Mouse (Mus musculus) megakaryocyte progenitor cell, adult 5-6 weeks (primary cell): ENCODE results near the gene Mettl7a2. TPM values are rescaled to one million over a fixed set of nuclear protein-coding genes. Genes with fewer than 3 reads are reported as not detected.
"Not testable (repeated sequence)": the region's sequence is repeated elsewhere in the genome, so short reads cannot be mapped to it uniquely, and the experiment has no call there.

ENCODE experiments used
- ATAC-seq: replicated peaks from 2 replicates; pipeline ENCODE4 v1.8.0; 2016; ENCODE audit warnings: mild to moderate bottlenecking, moderate TSS enrichment, inconsistent platforms; ENCODE audit not compliant: poor library complexity
- total RNA-seq, 2 experiments: library from RNA; stranded (forward) in 1 of 2; stranded (reverse) in 1 of 2; fragments of 157-497, 149-512 nt in 1 of 2; fragments of 200-1000 nt in 1 of 2; gene quantifications; 2 replicates each; pipeline versions ENCODE4 v1.2.3 to v1.2.4; 2015 to 2017

Gene Mettl7a2
- total RNA-seq, 2 experiments from 2014 or later: not detected

- not testable (repeated sequence) for ATAC-seq
Measured at GRCm38 (mm10) chr15:100337328-100337727, 15.7 kb upstream of the Mettl7a2 start.

- peak; percentile 91 for ATAC-seq
Measured at GRCm38 (mm10) chr15:100337847-100338246, 15.2 kb upstream of the Mettl7a2 start.

- ATAC-seq: not testable (repeated sequence)
Measured at GRCm38 (mm10) chr15:100341314-100341980, 11.6 kb upstream of the Mettl7a2 start.

- no peak for ATAC-seq
Measured at GRCm38 (mm10) chr15:100345484-100345883, 7.5 kb upstream of the Mettl7a2 start.

GRCm38 (mm10) chr15:100346761-100347160 is 6.2 kb upstream of the Mettl7a2 start:
- ATAC-seq: no peak

GRCm38 (mm10) chr15:100349496-100349895 is 3.5 kb upstream of the Mettl7a2 start:
- ATAC-seq: no peak

- ATAC-seq: no peak
Measured at GRCm38 (mm10) chr15:100351501-100352060, 1.4 kb upstream of the Mettl7a2 start.

- ATAC-seq: 0 out of 2 replicates have a peak, but pooled peaks have one; percentile 23
Measured at GRCm38 (mm10) chr15:100353399-100353798, 399 bp downstream of the Mettl7a2 start.

GRCm38 (mm10) chr15:100355876-100356275 is 2.9 kb downstream of the Mettl7a2 start:
- ATAC-seq: no peak

- ATAC-seq: no peak
Measured at GRCm38 (mm10) chr15:100364242-100364641, 11.2 kb downstream of the Mettl7a2 start, which contains the start of gene Higd1c. Gene Higd1c (plus strand): TSS chr15:100364542.

GRCm38 (mm10) chr15:100365967-100366366 is 13.0 kb downstream of the Mettl7a2 start:
- ATAC-seq: not testable (repeated sequence)

- no peak for ATAC-seq
Measured at GRCm38 (mm10) chr15:100367119-100367518, 14.1 kb downstream of the Mettl7a2 start.

- peak; percentile 70 for ATAC-seq
Measured at GRCm38 (mm10) chr15:100375066-100375465, 22.1 kb downstream of the Mettl7a2 start.

- peak; percentile 85 for ATAC-seq
Measured at GRCm38 (mm10) chr15:100377847-100378505, 25.0 kb downstream of the Mettl7a2 start.

- no peak for ATAC-seq
Measured at GRCm38 (mm10) chr15:100379658-100380057, 26.7 kb downstream of the Mettl7a2 start.

GRCm38 (mm10) chr15:100380104-100380503 is 27.1 kb downstream of the Mettl7a2 start:
- no peak for ATAC-seq

- ATAC-seq: no peak
Measured at GRCm38 (mm10) chr15:100385705-100386104, 32.7 kb downstream of the Mettl7a2 start.

- no peak for ATAC-seq
Measured at GRCm38 (mm10) chr15:100387544-100388223, 34.7 kb downstream of the Mettl7a2 start.

- peak; percentile 52 for ATAC-seq
Measured at GRCm38 (mm10) chr15:100388224-100388835, 35.3 kb downstream of the Mettl7a2 start.

- ATAC-seq: no peak
Measured at GRCm38 (mm10) chr15:100388886-100389285, 35.9 kb downstream of the Mettl7a2 start.

- peak; percentile 8; the same call in 1 of the 2 replicates for ATAC-seq
Measured at GRCm38 (mm10) chr15:100391066-100391465, 38.1 kb downstream of the Mettl7a2 start.
